Comparison of ENCODE assay signal across 32 mouse cellular contexts in the genomic region with DNA sequence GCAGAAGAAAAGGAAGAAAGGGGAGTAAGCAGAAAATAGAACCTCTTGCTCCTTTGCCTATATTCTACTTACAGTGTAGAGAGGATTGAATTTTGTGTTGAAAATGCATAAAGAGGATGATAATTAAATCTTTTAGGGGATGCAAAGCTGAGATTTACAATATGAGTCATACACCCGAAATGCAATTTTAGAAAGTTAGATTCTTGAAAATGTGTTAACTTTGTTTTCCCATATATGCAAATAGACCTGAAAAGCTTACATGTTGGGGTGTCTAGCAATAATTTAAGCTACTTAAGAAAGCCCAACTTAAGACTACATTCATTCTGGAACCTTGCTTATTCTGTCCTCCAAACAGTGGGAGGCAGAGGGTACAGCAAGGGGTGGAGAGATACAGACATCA. TPM values are rescaled to one million over a fixed set of nuclear protein-coding genes. Genes with fewer than 3 reads are reported as not detected.
"Had no signal": no experiment of that assay in that cellular context is flagged by ENCODE, and none has a peak within 500 bp of the region (broad histone marks: within the 10 kb centered on the region; RNA-seq: fewer than 3 reads in every experiment).

No protein-coding gene starts in this region.

- H3K4me1 ChIP-seq: heart, embryonic 10.5 days; heart, embryonic 12.5 days; hindbrain, embryonic 10.5 days; hindbrain, embryonic 12.5 days; kidney, embryonic 15.5 days; limb, embryonic 13.5 days; limb, embryonic 15.5 days; liver, embryonic 12.5 days had no signal

- H3K4me3 ChIP-seq: heart, embryonic 10.5 days; heart, embryonic 12.5 days; hindbrain, embryonic 10.5 days; hindbrain, embryonic 12.5 days; kidney, embryonic 15.5 days; limb, embryonic 13.5 days; limb, embryonic 15.5 days; liver, embryonic 12.5 days had no signal

- H3K27ac ChIP-seq: heart, embryonic 10.5 days; hindbrain, embryonic 10.5 days; hindbrain, embryonic 12.5 days; hindbrain, embryonic 14.5 days; kidney, embryonic 15.5 days; kidney, postnatal 0 days; limb, embryonic 13.5 days; limb, embryonic 15.5 days; liver, embryonic 12.5 days; liver, embryonic 14.5 days had no signal

- DNase-seq: gastrocnemius, postnatal 14 days; gastrocnemius, postnatal 36 days; heart, adult 18-20 months; heart, postnatal 10 days; heart, postnatal 4 days; kidney, adult 11 months; kidney, adult 2 months; kidney, adult 9 months; kidney, postnatal 14 days; kidney, postnatal 36 days; layer of hippocampus, adult 9-11 months; layer of hippocampus, postnatal 36 days; left cerebral cortex, postnatal 4 days had no signal

RNA-seq across cellular contexts. Expression of gene Grm3, which starts 56.0 kb away (rescaled TPM):
- total RNA-seq: gastrocnemius, adult 18-20 months; gastrocnemius, adult 8-10 months; gastrocnemius, postnatal 36 days; heart, postnatal 25 days; heart, postnatal 4 days; liver, adult 2 months had no signal
- polyA plus RNA-seq: gonadal fat pad, adult 2 months; inflammation-experienced regulatory T-cells, adult 6 months; kidney, adult 2 months; large intestine, adult 2 months; limb, embryonic 11.5 days; liver, adult 2 months; liver, embryonic 12.5 days had no signal
